Mouse (Mus musculus) leukemia stem cell, adult 10-12 weeks (primary cell): Measurements from ENCODE around the gene Slc3a2. TPM values are rescaled to one million over a fixed set of nuclear protein-coding genes. Genes with fewer than 3 reads are reported as not detected.

Source experiments
- polyA plus RNA-seq: library from polyadenylated mRNA; stranded (reverse); fragments of >175 nt; gene quantifications from 2 replicates; pipeline ENCODE4 v1.2.3, GENCODE M21; 2012; ENCODE audit warnings: low replicate concordance

The Slc3a2 gene
- polyA plus RNA-seq, result 129 and 167 TPM in 2 replicates

DNA sequence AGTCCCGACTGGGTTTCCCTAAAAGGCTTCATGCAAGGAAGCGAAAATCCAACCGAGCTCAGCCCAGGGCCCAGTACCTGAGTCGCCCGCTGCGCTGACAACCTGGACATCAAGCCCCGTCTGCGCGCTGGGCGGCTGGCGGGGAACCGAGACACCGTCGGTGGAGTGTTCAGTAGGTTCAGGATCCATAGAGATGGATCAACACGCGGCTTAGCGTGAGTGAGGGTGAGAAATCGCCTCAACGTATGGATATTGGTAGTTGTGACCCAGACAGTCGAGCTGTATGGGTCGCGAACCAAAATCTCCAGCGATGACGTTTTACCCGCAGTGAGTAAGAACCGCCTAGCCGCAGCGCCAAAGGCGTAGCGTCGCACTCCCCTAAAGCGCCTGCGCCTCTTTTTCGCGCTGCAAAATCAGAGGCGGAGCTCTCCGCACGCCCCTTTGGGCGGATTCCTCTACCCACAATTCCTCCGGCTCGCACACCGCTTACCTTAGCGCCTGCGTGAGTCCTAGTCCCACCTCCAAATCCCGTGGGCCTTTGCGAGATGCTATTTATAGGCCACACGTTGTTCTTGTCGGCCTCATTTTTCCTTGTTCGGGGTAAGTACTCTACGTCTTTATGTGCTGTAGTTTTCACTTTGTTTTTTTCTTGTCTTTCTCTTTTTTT lies at the start of gene Slc3a2:
TSS of gene Slc3a2 (minus strand) at position 463 of the 667 bp plus-strand sequence.

GRCm38 (mm10) chr19:8770567-8771270 lies 47.5 kb upstream of the Slc3a2 start, which contains the start of gene Tmem223:
Gene Tmem223, plus strand, starts transcription at chr19:8770996.

GRCm38 (mm10) chr19:8756635-8757387 lies 33.6 kb upstream of the Slc3a2 start, which contains the start of gene Nxf1:
Gene Nxf1, plus strand, starts transcription at chr19:8757073.

GRCm38 (mm10) chr19:8741243-8741869 lies 18.2 kb upstream of the Slc3a2 start, which contains the start of gene Stx5a:
Gene Stx5a, plus strand, starts transcription at chr19:8741413.

GRCm38 (mm10) chr19:8740603-8741002 lies 17.4 kb upstream of the Slc3a2 start, which contains the start of gene 1700092M07Rik:
Gene 1700092M07Rik, plus strand, starts transcription at chr19:8740718.

DNA sequence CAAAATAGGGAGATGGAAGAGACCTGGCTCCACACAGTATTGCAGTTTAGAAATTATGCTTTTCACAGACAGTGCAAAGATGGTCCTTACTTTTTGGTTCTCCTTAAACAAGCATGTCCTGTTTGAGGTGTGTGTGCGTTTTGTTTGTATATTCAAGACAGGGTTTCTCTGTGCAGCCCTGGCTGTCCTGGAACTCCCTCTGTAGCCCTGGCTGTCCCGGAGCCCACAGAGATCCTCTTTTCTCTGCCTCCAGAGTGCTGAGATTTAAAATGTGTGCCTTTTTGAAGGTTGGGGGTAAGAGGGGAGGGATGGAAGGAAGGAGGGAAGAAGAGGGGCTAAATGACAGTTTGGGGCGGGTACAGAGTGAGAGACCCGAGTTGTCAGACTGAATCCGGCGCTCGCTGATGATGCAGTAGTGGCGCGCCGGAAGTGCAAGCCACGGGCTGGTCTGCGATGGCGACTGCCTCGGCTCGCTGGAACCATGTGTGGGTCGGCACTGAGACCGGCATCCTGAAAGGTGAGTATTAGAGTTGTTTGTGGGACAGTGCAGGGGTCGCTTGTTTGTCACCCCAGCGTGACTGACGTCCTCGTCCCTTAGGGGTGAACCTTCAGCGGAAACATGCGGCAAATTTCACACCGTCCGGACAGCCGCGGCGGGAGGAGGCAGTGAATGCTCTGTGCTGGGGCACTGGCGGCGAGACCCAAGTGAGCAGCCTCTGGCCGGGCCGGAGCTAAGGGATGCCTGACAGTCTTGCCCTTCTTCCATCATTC lies 12.4 kb upstream of the Slc3a2 start, which contains the start of gene Wdr74:
TSS of gene Wdr74 (plus strand) at position 439 of the 771 bp plus-strand sequence.

GRCm38 (mm10) chr19:8663360-8663839 lies 59.8 kb downstream of the Slc3a2 start, which contains the start of gene Chrm1:
Gene Chrm1, plus strand, starts transcription at chr19:8663789.

Other genes starting within 250 kb of the Slc3a2 start
- not detected in 2 replicates for gene Slc22a8, start 132.1 kb downstream of the Slc3a2 start, polyA plus RNA-seq
- not detected in 2 replicates for gene Slc22a6, start 105.3 kb downstream of the Slc3a2 start, polyA plus RNA-seq
- not detected in 2 replicates for gene Chrm1, start 59.6 kb downstream of the Slc3a2 start, polyA plus RNA-seq
- 21.6 and 29.2 TPM in 2 replicates for gene Wdr74, start 12.5 kb upstream of the Slc3a2 start, polyA plus RNA-seq
- gene 1700092M07Rik, start 17.3 kb upstream of the Slc3a2 start, polyA plus RNA-seq, result not detected in 2 replicates
- gene Stx5a, start 18.0 kb upstream of the Slc3a2 start, polyA plus RNA-seq, result 17.5 and 22.6 TPM in 2 replicates
- 39.0 and 42.9 TPM in 2 replicates for gene Nxf1, start 33.7 kb upstream of the Slc3a2 start, polyA plus RNA-seq
- gene Tmem223, start 47.6 kb upstream of the Slc3a2 start, polyA plus RNA-seq, result 69.6 and 147 TPM in 2 replicates
- 19.3 and 85.5 TPM in 2 replicates for gene Tmem179b, start 51.1 kb upstream of the Slc3a2 start, polyA plus RNA-seq
- 47.7 and 56.1 TPM in 2 replicates for gene Taf6l, start 63.0 kb upstream of the Slc3a2 start, polyA plus RNA-seq
- gene Polr2g, start 75.2 kb upstream of the Slc3a2 start, polyA plus RNA-seq, result 4.5 and 17.9 TPM in 2 replicates
- gene Zbtb3, start 79.2 kb upstream of the Slc3a2 start, polyA plus RNA-seq, result 0.39 and 2.0 TPM in 2 replicates
- gene Ttc9c, start 96.0 kb upstream of the Slc3a2 start, polyA plus RNA-seq, result 4.0 and 4.6 TPM in 2 replicates
- gene Hnrnpul2, start 96.6 kb upstream of the Slc3a2 start, polyA plus RNA-seq, result 59.4 and 120 TPM in 2 replicates
- 40.3 and 101 TPM in 2 replicates for gene AC129217.1, start 106.4 kb upstream of the Slc3a2 start, polyA plus RNA-seq
- gene Bscl2, start 114.1 kb upstream of the Slc3a2 start, polyA plus RNA-seq, result 36.5 and 111 TPM in 2 replicates
- gene Gng3, start 115.8 kb upstream of the Slc3a2 start, polyA plus RNA-seq, result not detected in 2 replicates
- gene Lrrn4cl, start 127.4 kb upstream of the Slc3a2 start, polyA plus RNA-seq, result 0.09 and 0.24 TPM in 2 replicates
- 78.0 and 79.9 TPM in 2 replicates for gene Ubxn1, start 148.1 kb upstream of the Slc3a2 start, polyA plus RNA-seq
- gene Uqcc3, start 157.6 kb upstream of the Slc3a2 start, polyA plus RNA-seq, result 10.7 and 29.9 TPM in 2 replicates
- gene Lbhd1, start 160.4 kb upstream of the Slc3a2 start, polyA plus RNA-seq, result 1.7 TPM in 1 of 2 replicates, not detected in the other
- gene Gm49403, start 160.6 kb upstream of the Slc3a2 start, polyA plus RNA-seq, result not detected in 2 replicates
- gene 1810009A15Rik, start 165.5 kb upstream of the Slc3a2 start, polyA plus RNA-seq, result 12.1 and 24.9 TPM in 2 replicates
- 0.92 and 16.1 TPM in 2 replicates for gene Gm49416, start 165.6 kb upstream of the Slc3a2 start, polyA plus RNA-seq
- gene Ints5, start 169.6 kb upstream of the Slc3a2 start, polyA plus RNA-seq, result 35.0 and 93.2 TPM in 2 replicates
- gene Ganab, start 174.7 kb upstream of the Slc3a2 start, polyA plus RNA-seq, result 35.8 and 36.8 TPM in 2 replicates
- gene B3gat3, start 197.0 kb upstream of the Slc3a2 start, polyA plus RNA-seq, result 110 and 144 TPM in 2 replicates
- gene Rom1, start 206.0 kb upstream of the Slc3a2 start, polyA plus RNA-seq, result 28.2 and 31.8 TPM in 2 replicates
- 92.9 and 101 TPM in 2 replicates for gene Eml3, start 206.2 kb upstream of the Slc3a2 start, polyA plus RNA-seq
- 33.6 and 60.7 TPM in 2 replicates for gene Mta2, start 218.5 kb upstream of the Slc3a2 start, polyA plus RNA-seq
- gene Tut1, start 230.5 kb upstream of the Slc3a2 start, polyA plus RNA-seq, result 41.2 and 58.4 TPM in 2 replicates
- gene Eef1g, start 243.7 kb upstream of the Slc3a2 start, polyA plus RNA-seq, result 34.0 and 130 TPM in 2 replicates